Mouse (Mus musculus): ENCODE results near the gene Kctd19.

GRCm38 (mm10) chr8:105341399-105341798 lies 71.9 kb downstream of the Kctd19 start:
- TF ChIP-seq ZNF384 (IDR thresholded peaks at IDR 0.05; ENCODE audit: low read depth, low read length) (no peak), MAFK (IDR thresholded peaks at IDR 0.05; ENCODE audit: insufficient read depth, low read depth, low read length) (no peak), CHD2 (IDR thresholded peaks at IDR 0.05; ENCODE audit: low read depth, low read length) (no peak), HCFC1 (IDR thresholded peaks at IDR 0.05; ENCODE audit: borderline replicate concordance, insufficient read depth, low read length) (no peak), ZC3H11A (IDR thresholded peaks at IDR 0.05; ENCODE audit: borderline replicate concordance, low read depth, low read length) (no peak)

Data from ES-E14 (cell line).